Mouse (Mus musculus) forebrain, postnatal 0 days (tissue): ENCODE data around the gene Ssu72. TPM values are rescaled to one million over a fixed set of nuclear protein-coding genes. Genes with fewer than 3 reads are reported as not detected.
"Not testable (repeated sequence)": the region's sequence is repeated elsewhere in the genome, so short reads cannot be mapped to it uniquely, and the experiment has no call there.

Experiments
- ATAC-seq: fragments of 200-750 bp; cut with Nextera tagmentation; 2 replicates; pipeline ENCODE4 v1.8.0; 2017; ENCODE audit warnings: mild to moderate bottlenecking, moderate library complexity
- DNase-seq: peaks from one replicate; pipeline ENCODE4 v3.0.0-alpha.2; 2015
- H3K27ac ChIP-seq: fragments of 300-500 bp; sonication (generic); 2 replicates; pipeline ENCODE4 v1.5.1; 2014; ENCODE audit warnings: low read depth, mild to moderate bottlenecking, antibody characterized with exemption, low read length, moderate library complexity, mixed read lengths
- H3K27me3 ChIP-seq: fragments of 300-500 bp; sonication (generic); 2 replicates; pipeline ENCODE4 v1.6.1; 2014; ENCODE audit warnings: mild to moderate bottlenecking, low read length, mixed read lengths; ENCODE audit not compliant: insufficient read depth
- H3K36me3 ChIP-seq: fragments of 300-500 bp; sonication (generic); 2 replicates; pipeline ENCODE4 v1.6.1; 2014; ENCODE audit warnings: mild to moderate bottlenecking, moderate library complexity; ENCODE audit not compliant: insufficient read depth
- H3K4me1 ChIP-seq: fragments of 300-500 bp; sonication (generic); 2 replicates; pipeline ENCODE4 v1.6.1; 2014; ENCODE audit warnings: antibody characterized with exemption; ENCODE audit not compliant: insufficient read depth
- H3K4me2 ChIP-seq: fragments of 300-500 bp; sonication (generic); 2 replicates; pipeline ENCODE4 v1.6.1; 2014; ENCODE audit warnings: low read depth, mild to moderate bottlenecking, moderate library complexity
- H3K4me3 ChIP-seq: fragments of 300-500 bp; sonication (generic); 2 replicates; pipeline ENCODE4 v1.5.1; 2014; ENCODE audit warnings: low read depth, low read length, mixed read lengths
- H3K9ac ChIP-seq: fragments of 300-500 bp; sonication (generic); 2 replicates; pipeline ENCODE4 v1.6.1; 2014; ENCODE audit warnings: mild to moderate bottlenecking
- H3K9me3 ChIP-seq: fragments of 300-500 bp; sonication (generic); 2 replicates; pipeline ENCODE4 v1.6.1; 2016; ENCODE audit warnings: low read length
- CTCF ChIP-seq: sonication (generic); IDR thresholded peaks from 2 replicates; pipeline ENCODE4 v1.5.1; 2016; ENCODE audit warnings: antibody characterized with exemption, control low read depth, low read depth
- WGBS: fragments of 180-500 bp; shearing (Covaris S2); extraction: QIAGEN DNeasy Blood & Tissue Kit; methylation state at CpG from one replicate; pipeline ENCODE4 v1.1.7; 2014; 5-methylcytosine and 5-hydroxymethylcytosine counted together
- polyA plus RNA-seq: library from polyadenylated mRNA; unstranded; fragments of >200 nt; fragmentation: Nextera tagmentation; extraction: Ambion mirVana; gene quantifications from 2 replicates; pipeline ENCODE4 v1.2.1, GENCODE M21; 2015
- total RNA-seq: library from RNA; depleted of rRNA; stranded (reverse); fragments of >200 nt; gene quantifications from 2 replicates; pipeline ENCODE4 v1.2.3, GENCODE M21; 2014

Ssu72 gene
- total and polyA plus RNA-seq, 2 experiments from 2014 or later: 103 to 164 TPM

- under 1% methylated on average over 8 of the region's 8 CpGs for WGBS
- H3K4me2 ChIP-seq: peak overlapping the region; percentile 83
- peaks cover 12% of the 10 kb centered on the region for H3K36me3 ChIP-seq
- ATAC-seq (no peak), DNase-seq (no peak)
- H3K4me1 ChIP-seq: peaks cover 6% of the 10 kb centered on the region; the same call in 1 of the 2 replicates
- H3K9me3 ChIP-seq: no peaks in the 10 kb centered on the region
- no peak overlapping the region for H3K9ac ChIP-seq
- no peak for TF ChIP-seq CTCF
- H3K27me3 ChIP-seq: no peaks in the 10 kb centered on the region
- 0 out of 2 replicates have a peak overlapping the region, but pooled peaks have one; percentile 78 for H3K27ac ChIP-seq
- H3K4me3 ChIP-seq: peak overlapping the region; percentile 69
Observed at GRCm38 (mm10) chr4:155669598-155670075, 35.0 kb upstream of the Ssu72 start.

GRCm38 (mm10) chr4:155670236-155670635 is 34.4 kb upstream of the Ssu72 start:
- H3K4me1 ChIP-seq, H3K36me3 ChIP-seq, H3K9ac ChIP-seq, H3K27ac ChIP-seq, H3K4me3 ChIP-seq, H3K4me2 ChIP-seq, H3K9me3 ChIP-seq, H3K27me3 ChIP-seq, ATAC-seq, DNase-seq: not testable (repeated sequence)
- WGBS: 59% methylated on average over 4 of the region's 4 CpGs

DNA sequence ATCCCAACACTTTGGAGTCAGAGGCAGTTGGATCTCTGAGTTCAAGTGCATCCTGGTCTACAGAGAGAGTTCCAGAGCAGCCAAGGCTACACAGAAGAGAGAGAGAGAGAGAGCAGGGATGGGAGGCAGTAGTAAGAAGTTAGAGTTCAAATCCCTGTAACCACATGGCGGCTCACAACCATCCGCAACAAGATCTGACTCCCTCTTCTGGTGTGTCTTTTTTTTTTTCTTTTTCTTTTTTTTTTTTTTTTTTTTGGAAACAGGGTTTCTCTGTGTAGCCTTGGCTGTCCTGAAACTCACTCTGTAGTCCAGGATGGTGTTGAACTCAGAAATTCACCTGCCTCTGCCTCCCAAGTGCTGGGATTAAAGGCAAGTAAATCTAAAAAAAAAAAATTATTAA is 32.5 kb upstream of the Ssu72 start:
- peaks cover 6% of the 10 kb centered on the region; the same call in 1 of the 2 replicates for H3K4me1 ChIP-seq
- H3K9me3 ChIP-seq: no peaks in the 10 kb centered on the region
- WGBS: 63% methylated on average over 2 of the region's 2 CpGs
- H3K36me3 ChIP-seq: no peaks in the 10 kb centered on the region
- DNase-seq (no peak), ATAC-seq (no peak)
- H3K9ac ChIP-seq: no peak overlapping the region
- H3K27me3 ChIP-seq: no peaks in the 10 kb centered on the region
- H3K4me3 ChIP-seq: no peak overlapping the region
- no peak for TF ChIP-seq CTCF
- no peak overlapping the region for H3K27ac ChIP-seq
- H3K4me2 ChIP-seq: no peak overlapping the region

GRCm38 (mm10) chr4:155675991-155676390 is 28.6 kb upstream of the Ssu72 start:
- DNase-seq (peak; percentile 58), ATAC-seq (peak; percentile 72)
- peak; percentile 68 for TF ChIP-seq CTCF
- no peak overlapping the region for H3K4me2 ChIP-seq
- H3K27ac ChIP-seq: no peak overlapping the region
- no peaks in the 10 kb centered on the region for H3K9me3 ChIP-seq
- no peaks in the 10 kb centered on the region for H3K27me3 ChIP-seq
- H3K9ac ChIP-seq: no peak overlapping the region
- no peak overlapping the region for H3K4me3 ChIP-seq
- H3K36me3 ChIP-seq: no peaks in the 10 kb centered on the region
- no peaks in the 10 kb centered on the region for H3K4me1 ChIP-seq
- 57% methylated on average over 2 of the region's 2 CpGs for WGBS

GRCm38 (mm10) chr4:155683670-155684277 is 20.8 kb upstream of the Ssu72 start:
- WGBS: 86% methylated on average over 15 of the region's 19 CpGs
- ATAC-seq: not testable (repeated sequence)

DNA sequence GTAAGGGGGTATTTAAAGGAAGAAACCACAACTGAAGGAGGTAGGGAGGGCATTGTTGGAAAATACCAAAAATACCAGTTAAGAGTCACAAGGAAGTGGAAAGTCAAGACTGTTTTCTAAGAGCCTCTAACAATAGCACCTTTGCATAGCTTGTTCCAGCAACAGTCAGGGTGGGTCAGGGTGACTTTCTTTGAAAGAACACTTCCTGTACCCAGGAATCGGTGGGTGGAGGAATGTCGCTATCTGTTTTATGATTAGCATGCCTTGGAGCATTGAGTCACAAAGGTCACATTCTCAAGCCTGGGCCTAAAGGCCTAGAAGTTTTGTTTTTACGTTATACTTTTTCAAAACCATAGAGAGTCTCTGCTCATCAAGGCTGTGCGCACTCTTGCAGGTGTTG is 16.8 kb upstream of the Ssu72 start:
- not testable (repeated sequence) for H3K4me3 ChIP-seq, H3K9me3 ChIP-seq, H3K4me2 ChIP-seq, H3K27me3 ChIP-seq, H3K4me1 ChIP-seq, H3K9ac ChIP-seq, DNase-seq, H3K27ac ChIP-seq, ATAC-seq, H3K36me3 ChIP-seq
- WGBS: 93% methylated on average over 4 of the region's 4 CpGs

More at GRCm38 (mm10) chr4:155683670-155684277, 20.8 kb upstream of the Ssu72 start:
- not testable (repeated sequence) for H3K27me3 ChIP-seq, H3K9ac ChIP-seq, H3K4me3 ChIP-seq, H3K9me3 ChIP-seq, DNase-seq, H3K4me1 ChIP-seq, H3K27ac ChIP-seq, H3K36me3 ChIP-seq, H3K4me2 ChIP-seq

DNA sequence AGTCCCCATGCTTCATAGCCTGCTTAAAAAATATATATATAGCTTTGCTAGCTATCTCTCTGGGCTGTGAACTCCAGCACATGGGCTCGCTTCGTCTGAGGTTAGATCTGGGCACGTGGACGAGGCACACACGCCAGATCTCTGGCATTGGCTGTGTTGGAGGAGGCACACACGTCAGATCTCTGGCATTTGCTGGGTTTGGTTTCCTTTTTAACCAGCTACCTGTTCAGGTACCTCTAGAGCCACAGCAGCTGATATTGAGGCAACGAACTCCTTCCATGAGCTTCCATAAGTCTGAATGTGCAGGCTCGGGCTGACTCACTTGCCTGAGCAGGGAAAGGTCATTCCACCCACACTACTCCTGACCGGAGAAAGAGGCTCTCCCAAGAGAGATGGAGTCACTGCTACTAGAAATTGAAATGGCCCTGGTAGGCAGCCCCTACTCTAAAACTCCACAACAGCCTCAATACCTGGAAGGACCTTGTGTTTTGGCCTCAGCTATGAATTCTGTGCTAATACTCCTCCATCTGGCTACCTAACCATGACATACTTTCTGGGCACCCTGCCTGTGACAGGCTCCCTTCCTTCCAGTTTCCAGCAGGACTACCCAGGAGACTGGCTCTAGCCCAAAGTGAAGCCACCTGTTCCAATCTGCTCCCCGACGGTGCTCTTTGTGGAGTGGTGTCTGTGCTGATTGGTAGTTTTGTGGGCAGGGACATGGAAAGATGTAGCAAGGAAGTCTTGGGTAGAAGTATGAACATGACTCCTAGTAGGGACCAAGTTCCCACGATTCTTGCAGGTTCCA is 13.8 kb upstream of the Ssu72 start:
- 70% methylated on average over 12 of the region's 12 CpGs for WGBS
- Histone ChIP-seq H3K4me2 (no peak overlapping the region), H3K4me3 (no peak overlapping the region), H3K27me3 (no peaks in the 10 kb centered on the region), H3K27ac (no peak overlapping the region), H3K9ac (no peak overlapping the region), H3K36me3 (no peaks in the 10 kb centered on the region), H3K9me3 (no peaks in the 10 kb centered on the region), H3K4me1 (peaks cover 7% of the 10 kb centered on the region)
- ATAC-seq (no peak), DNase-seq (peak; percentile 51)
- TF ChIP-seq CTCF: no peak
